Comparison of ENCODE assay signal across 25 mouse cellular contexts in genomic region chr1:89402513-89403210, GRCm38 (mm10). TPM values are rescaled to one million over a fixed set of nuclear protein-coding genes. Genes with fewer than 3 reads are reported as not detected.
A peak's percentile ranks its signal among the peaks of the same experiment; 100 is the strongest.
DNase-seq lines count a peak whose midpoint lies in the region; ATAC-seq and TF ChIP-seq lines count a peak whose summit lies in the region.
"Had no signal": no experiment of that assay in that cellular context is flagged by ENCODE, and none has a peak within 500 bp of the region (broad histone marks: within the 10 kb centered on the region; RNA-seq: fewer than 3 reads in every experiment).

No protein-coding gene starts in this region.

- H3K27me3 ChIP-seq in forebrain, embryonic 14.5 days (replicated peaks; ENCODE audit: control insufficient read depth, insufficient read depth, low read length) = no peaks in the 10 kb centered on the region
- H3K27me3 ChIP-seq in forebrain, embryonic 12.5 days = no peaks in the 10 kb centered on the region
- H3K27me3 ChIP-seq: intestine, embryonic 15.5 days; limb, embryonic 12.5 days; liver, embryonic 15.5 days had no signal

- no peak overlapping the region for H3K4me3 ChIP-seq in forebrain, embryonic 14.5 days (ENCODE audit: low read depth, low read length)
- no peak overlapping the region for H3K4me3 ChIP-seq in forebrain, embryonic 12.5 days (replicated peaks)
- H3K4me3 ChIP-seq: erythroblast, embryonic 14.5 days; hindbrain, embryonic 10.5 days; intestine, embryonic 15.5 days; limb, embryonic 12.5 days; liver, embryonic 15.5 days; midbrain, embryonic 15.5 days had no signal

- no peaks in the 10 kb centered on the region; the same call in 1 of the 2 replicates for H3K4me1 ChIP-seq in forebrain, embryonic 14.5 days (ENCODE audit: control insufficient read depth, insufficient read depth, low read length)
- H3K4me1 ChIP-seq in forebrain, embryonic 12.5 days = peaks cover 9% of the 10 kb centered on the region
- H3K4me1 ChIP-seq: intestine, embryonic 15.5 days; limb, embryonic 12.5 days; liver, embryonic 15.5 days had no signal

- no peak for TF ChIP-seq CTCF in brain, embryonic 14.5 days (IDR thresholded peaks at IDR 0.05; ENCODE audit: borderline replicate concordance, extremely low read depth, insufficient read depth, insufficient read length)

- H3K9me3 ChIP-seq in forebrain, embryonic 14.5 days (replicated peaks; ENCODE audit: control insufficient read depth, low read length) = no peaks in the 10 kb centered on the region
- no peaks in the 10 kb centered on the region for H3K9me3 ChIP-seq in forebrain, embryonic 12.5 days
- H3K9me3 ChIP-seq: intestine, embryonic 15.5 days; limb, embryonic 12.5 days; liver, embryonic 15.5 days; midbrain, embryonic 15.5 days had no signal

- no peak overlapping the region for H3K4me2 ChIP-seq in forebrain, embryonic 14.5 days (ENCODE audit: low read length)
- no peak overlapping the region for H3K4me2 ChIP-seq in forebrain, embryonic 12.5 days
- H3K4me2 ChIP-seq: intestine, embryonic 15.5 days; limb, embryonic 12.5 days; liver, embryonic 15.5 days; midbrain, embryonic 15.5 days had no signal

- peak; percentile 50; the same call in 1 of the 2 replicates for ATAC-seq in forebrain, embryonic 14.5 days
- ATAC-seq in forebrain, embryonic 12.5 days (ENCODE audit: low FRiP score) = no peak
- ATAC-seq: hindbrain, embryonic 16.5 days; intestine, embryonic 15.5 days; midbrain, embryonic 15.5 days had no signal

- 72% methylated on average over 5 of the region's 5 CpGs for WGBS in forebrain, embryonic 14.5 days
- WGBS in forebrain, embryonic 12.5 days = 87% methylated on average over 5 of the region's 5 CpGs

- no peaks in the 10 kb centered on the region for H3K36me3 ChIP-seq in forebrain, embryonic 14.5 days (ENCODE audit: control insufficient read depth, insufficient read depth, low read length)
- no peaks in the 10 kb centered on the region for H3K36me3 ChIP-seq in forebrain, embryonic 12.5 days (replicated peaks)
- H3K36me3 ChIP-seq: G1E; hindbrain, embryonic 10.5 days; intestine, embryonic 15.5 days; limb, embryonic 12.5 days; liver, embryonic 15.5 days; midbrain, embryonic 15.5 days had no signal

- intact Hi-C loops in left cerebral cortex, postnatal 4 days (cut with DNase I) = no loop called here
- intact Hi-C loops in left cerebral cortex, postnatal 10 days (cut with DNase I) = no loop called here

- no peak for TF ChIP-seq POLR2A in brain, embryonic 14.5 days (IDR thresholded peaks at IDR 0.05; ENCODE audit: borderline replicate concordance, extremely low read depth, insufficient read depth, insufficient read length, poor library complexity, severe bottlenecking)

- no peak overlapping the region for H3K9ac ChIP-seq in forebrain, embryonic 14.5 days (ENCODE audit: low read length)
- no peak overlapping the region for H3K9ac ChIP-seq in forebrain, embryonic 12.5 days
- H3K9ac ChIP-seq: intestine, embryonic 15.5 days; limb, embryonic 12.5 days; liver, embryonic 15.5 days; midbrain, embryonic 15.5 days had no signal

- peak; percentile 63 for DNase-seq in forebrain, embryonic 14.5 days (ENCODE audit: low spot score)
- DNase-seq in left cerebral cortex, postnatal 4 days = peak; percentile 16
- DNase-seq in left cerebral cortex, postnatal 10 days (ENCODE audit: extremely low spot score in 1 of 2, low spot score in 2 of 2) = no peak
- DNase-seq in brain, embryonic 14.5 days (ENCODE audit: low read depth) = peak; percentile 53
- DNase-seq in lung, postnatal 36 days = peak; percentile 30
- no peak for DNase-seq in adrenal gland, adult 18-20 months (ENCODE audit: low spot score in 2 of 2)
- DNase-seq: adrenal gland, postnatal 10 days; cerebellum, adult 18-20 months; gastrocnemius, postnatal 14 days; heart, postnatal 14 days; kidney, postnatal 10 days; layer of hippocampus, postnatal 36 days; right cerebral cortex, postnatal 4 days; thymus, adult 18-20 months; thymus, postnatal 25 days had no signal

- no peak overlapping the region for H3K27ac ChIP-seq in forebrain, embryonic 14.5 days (ENCODE audit: low read depth, low read length)
- no peak overlapping the region for H3K27ac ChIP-seq in forebrain, embryonic 12.5 days
- H3K27ac ChIP-seq: hindbrain, embryonic 10.5 days; intestine, embryonic 15.5 days; limb, embryonic 12.5 days; liver, embryonic 15.5 days; midbrain, embryonic 15.5 days; stomach, postnatal 0 days had no signal

RNA-seq across cellular contexts. Expression of gene Agap1, which starts 51.9 kb away (rescaled TPM):
- 28.6 and 32.3 TPM in 2 replicates for polyA plus RNA-seq in forebrain, embryonic 14.5 days (2014; fragmentation: Nextera tagmentation; extraction: Ambion mirVana)
- 44.7 and 49.9 TPM in 2 replicates for polyA plus RNA-seq in forebrain, embryonic 12.5 days (2016; fragmentation: Nextera tagmentation; extraction: Ambion mirVana)
- 100 to 1,000 TPM; 415 to 416 TPM for total RNA-seq in left cerebral cortex, postnatal 4 days (2021)
- total RNA-seq in left cerebral cortex, postnatal 10 days (2021) = 100 to 1,000 TPM; 300 to 303 TPM
- polyA plus RNA-seq in brain, embryonic 14.5 days (2012; rRNA removed) = 58.0 and 145 TPM in 2 replicates
- total RNA-seq in adrenal gland, adult 18-20 months (2021) = 10 to 100 TPM; 44.7 to 59.1 TPM

Comparison
In these comparisons a context has a peak if more than half of its experiments do, and no peak if none do; other contexts are left out.
1. DNase-seq: peak in forebrain, embryonic 14.5 days (single experiment), left cerebral cortex, postnatal 4 days (single experiment), brain, embryonic 14.5 days (single experiment) and lung, postnatal 36 days (single experiment); none in left cerebral cortex, postnatal 10 days (0 of 2) and adrenal gland, adult 18-20 months (0 of 2).
2. RNA of gene Agap1, which starts 51.9 kb away (total RNA-seq): 415 to 416 TPM in left cerebral cortex, postnatal 4 days and 300 to 303 TPM in left cerebral cortex, postnatal 10 days; 44.7 to 59.1 TPM in adrenal gland, adult 18-20 months; every median in the first group is over 4 times any median in the second.